Mouse (Mus musculus): ENCODE results near the gene S100a3. TPM values are rescaled to one million over a fixed set of nuclear protein-coding genes. Genes with fewer than 3 reads are reported as not detected.

Gene S100a3
- polyA plus RNA-seq, 1 experiment from 2014 or later, result not detected

DNA sequence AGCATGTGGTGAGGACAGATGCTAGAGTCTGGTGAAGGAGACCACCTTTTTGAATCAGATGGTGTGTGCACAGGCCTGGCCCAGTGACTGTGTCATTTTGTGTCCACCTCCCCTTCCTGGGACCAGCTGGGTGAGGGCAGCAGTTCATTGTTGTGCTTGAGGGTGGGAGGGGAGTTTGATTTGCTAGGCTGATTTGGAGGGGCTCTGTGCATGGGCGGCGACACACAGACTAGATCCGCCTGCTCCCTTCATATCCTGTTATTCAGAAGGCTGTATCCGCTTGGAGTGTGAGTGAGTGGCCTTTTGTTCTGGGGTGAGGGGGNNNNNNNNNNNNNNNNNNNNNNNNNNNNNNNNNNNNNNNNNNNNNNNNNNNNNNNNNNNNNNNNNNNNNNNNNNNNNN is 19.5 kb upstream of the S100a3 start:
- 78% methylated on average over 4 of the region's 4 CpGs for WGBS
- DNase-seq (ENCODE audit: low spot score) (no peak), ATAC-seq (ENCODE audit: insufficient number of reproducible peaks, low FRiP score, low TSS enrichment, low read depth) (peak; percentile 5; the same call in 1 of the 2 replicates)

DNA sequence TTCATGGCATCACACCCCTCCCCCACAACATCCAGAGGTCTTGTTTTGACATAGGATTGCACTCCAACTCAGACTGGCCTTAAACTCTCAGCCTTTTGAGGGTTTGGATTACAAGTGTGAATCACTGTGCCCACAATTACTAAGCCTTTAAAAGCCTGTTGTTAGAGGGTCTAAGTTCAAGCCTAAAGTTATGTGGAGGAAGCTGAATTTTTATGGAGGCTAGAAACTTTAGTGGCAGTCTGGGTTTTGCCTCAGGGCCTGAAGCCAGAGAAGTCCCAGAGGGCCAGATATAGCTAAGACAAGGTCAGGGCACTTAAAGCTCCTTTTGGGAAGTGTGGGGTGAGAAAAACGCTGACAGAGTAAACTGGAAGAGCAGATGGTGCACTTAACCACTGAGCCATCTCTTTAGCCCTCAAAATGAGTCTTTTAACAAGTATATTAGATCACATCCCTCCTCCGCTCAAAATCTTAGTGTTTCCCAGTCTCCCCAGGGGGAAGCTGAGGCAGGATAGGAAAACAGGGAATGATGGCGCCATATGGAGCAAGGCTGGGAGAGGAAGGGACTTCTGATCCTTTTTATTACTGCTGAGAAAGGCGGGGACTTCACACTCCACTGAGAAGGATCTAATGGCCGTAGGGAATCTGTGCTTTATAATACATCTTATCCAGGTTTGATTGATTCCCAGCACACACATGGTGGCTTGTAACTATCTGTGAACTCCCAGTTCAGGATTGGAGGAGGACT is 10.5 kb upstream of the S100a3 start:
- Histone ChIP-seq H3K9ac (ENCODE audit: low read length) (no peak overlapping the region), H3K9me3 (ENCODE audit: control insufficient read depth, low read length) (no peaks in the 10 kb centered on the region), H3K4me3 (ENCODE audit: low read depth, low read length) (no peak overlapping the region), H3K36me3 (ENCODE audit: control insufficient read depth, insufficient read depth, low read length) (no peaks in the 10 kb centered on the region), H3K4me2 (ENCODE audit: low read depth, severe bottlenecking) (no peak overlapping the region), H3K27ac (replicated peaks; ENCODE audit: low read depth, low read length) (no peak overlapping the region), H3K4me1 (ENCODE audit: control insufficient read depth, insufficient read depth, low read length) (peaks cover 3% of the 10 kb centered on the region; the same call in 1 of the 2 replicates), H3K27me3 (ENCODE audit: control insufficient read depth, insufficient read depth, low read length) (no peaks in the 10 kb centered on the region)
- DNase-seq (ENCODE audit: low spot score) (no peak), ATAC-seq (ENCODE audit: insufficient number of reproducible peaks, low FRiP score, low TSS enrichment, low read depth) (peak; percentile 65; the same call in 1 of the 2 replicates)
- WGBS, result 20% methylated on average over 5 of the region's 5 CpGs

More for the DNA sequence above, 19.5 kb upstream of the S100a3 start:
- Histone ChIP-seq H3K36me3 (ENCODE audit: control insufficient read depth, insufficient read depth, low read length) (no peaks in the 10 kb centered on the region), H3K9me3 (ENCODE audit: control insufficient read depth, low read length) (no peaks in the 10 kb centered on the region), H3K27me3 (ENCODE audit: control insufficient read depth, insufficient read depth, low read length) (no peaks in the 10 kb centered on the region), H3K27ac (replicated peaks; ENCODE audit: low read depth, low read length) (no peak overlapping the region), H3K4me3 (ENCODE audit: low read depth, low read length) (no peak overlapping the region), H3K9ac (ENCODE audit: low read length) (no peak overlapping the region), H3K4me2 (ENCODE audit: low read depth, severe bottlenecking) (no peak overlapping the region), H3K4me1 (ENCODE audit: control insufficient read depth, insufficient read depth, low read length) (no peaks in the 10 kb centered on the region)

DNA sequence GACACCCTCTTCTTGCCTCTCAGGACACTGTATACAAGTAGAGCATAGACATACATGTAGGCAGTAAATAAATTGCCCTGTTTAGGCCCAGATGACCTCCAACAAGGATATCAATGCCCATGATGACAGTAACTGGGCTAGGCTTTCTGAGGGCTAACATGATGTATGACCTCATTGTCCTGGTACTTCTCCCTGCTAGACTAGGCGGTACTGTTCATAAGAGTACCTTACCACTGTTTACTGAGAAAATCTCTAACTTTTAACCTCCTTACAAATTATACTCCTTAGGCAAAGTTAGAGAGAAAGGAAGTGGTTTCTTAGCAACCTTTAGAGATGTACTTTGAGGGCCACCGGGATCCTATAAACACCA is 10.0 kb upstream of the S100a3 start:
- H3K36me3 ChIP-seq (ENCODE audit: control insufficient read depth, insufficient read depth, low read length), result no peaks in the 10 kb centered on the region
- H3K4me1 ChIP-seq (ENCODE audit: control insufficient read depth, insufficient read depth, low read length), result peaks cover 3% of the 10 kb centered on the region; the same call in 1 of the 2 replicates
- no peak overlapping the region for H3K27ac ChIP-seq (replicated peaks; ENCODE audit: low read depth, low read length)
- no peak overlapping the region for H3K4me2 ChIP-seq (ENCODE audit: low read depth, severe bottlenecking)
- no peaks in the 10 kb centered on the region for H3K9me3 ChIP-seq (ENCODE audit: control insufficient read depth, low read length)
- no peaks in the 10 kb centered on the region for H3K27me3 ChIP-seq (ENCODE audit: control insufficient read depth, insufficient read depth, low read length)
- no peak overlapping the region for H3K4me3 ChIP-seq (ENCODE audit: low read depth, low read length)
- WGBS, result 91% methylated on average over 2 of the region's 2 CpGs
- H3K9ac ChIP-seq (ENCODE audit: low read length), result no peak overlapping the region
- no peak for ATAC-seq (ENCODE audit: insufficient number of reproducible peaks, low FRiP score, low TSS enrichment, low read depth)
- no peak for DNase-seq (ENCODE audit: low spot score)

DNA sequence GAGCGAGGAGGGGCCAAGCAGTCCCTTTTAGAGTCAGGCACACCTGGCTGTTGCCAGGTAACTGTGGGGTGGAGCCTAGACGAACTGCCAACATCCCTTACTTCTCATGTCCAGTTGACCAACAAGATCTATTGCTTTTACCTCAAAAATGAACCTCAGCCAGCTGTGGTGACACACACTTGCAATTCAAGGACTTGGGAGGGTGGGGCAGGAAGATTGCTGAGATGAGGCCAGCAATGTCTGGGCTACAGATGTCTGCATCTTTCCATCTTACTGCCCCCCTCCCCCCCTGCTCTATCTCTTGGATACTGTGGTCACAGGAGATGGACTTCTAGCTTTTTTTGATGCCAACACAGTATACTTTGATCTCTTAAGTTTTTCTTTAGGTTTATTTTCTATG is 8.1 kb upstream of the S100a3 start:
- H3K4me1 ChIP-seq (ENCODE audit: control insufficient read depth, insufficient read depth, low read length), result peaks cover 3% of the 10 kb centered on the region; the same call in 1 of the 2 replicates
- 70% methylated on average over 2 of the region's 2 CpGs for WGBS
- H3K9me3 ChIP-seq (ENCODE audit: control insufficient read depth, low read length), result no peaks in the 10 kb centered on the region
- no peak overlapping the region for H3K9ac ChIP-seq (ENCODE audit: low read length)
- no peak for DNase-seq (ENCODE audit: low spot score)
- no peaks in the 10 kb centered on the region for H3K27me3 ChIP-seq (ENCODE audit: control insufficient read depth, insufficient read depth, low read length)
- H3K36me3 ChIP-seq (ENCODE audit: control insufficient read depth, insufficient read depth, low read length), result no peaks in the 10 kb centered on the region
- ATAC-seq (ENCODE audit: insufficient number of reproducible peaks, low FRiP score, low TSS enrichment, low read depth), result no peak
- no peak overlapping the region for H3K4me3 ChIP-seq (ENCODE audit: low read depth, low read length)
- no peak overlapping the region for H3K27ac ChIP-seq (replicated peaks; ENCODE audit: low read depth, low read length)
- no peak overlapping the region for H3K4me2 ChIP-seq (ENCODE audit: low read depth, severe bottlenecking)

DNA sequence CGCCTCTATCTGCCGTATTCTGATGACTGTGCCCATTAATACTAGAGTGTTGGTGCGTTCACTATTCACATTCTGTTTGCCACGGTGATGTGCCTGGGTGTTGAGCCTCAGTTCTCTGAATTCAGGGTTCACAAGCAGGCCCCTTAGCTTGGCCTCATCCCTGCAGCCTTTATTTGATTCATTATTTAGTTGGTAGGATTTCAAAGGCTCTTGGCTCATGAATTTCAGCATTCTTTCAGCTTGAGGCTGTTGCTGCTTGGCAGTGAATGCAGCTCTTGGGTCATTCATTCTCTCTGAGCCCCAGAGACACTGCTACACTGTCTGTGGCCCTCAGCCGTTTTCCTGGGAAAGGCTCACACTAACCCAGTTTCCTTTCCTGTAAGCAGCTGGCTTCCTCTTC is 4.4 kb upstream of the S100a3 start:
- Histone ChIP-seq H3K27ac (replicated peaks; ENCODE audit: low read depth, low read length) (no peak overlapping the region), H3K4me1 (ENCODE audit: control insufficient read depth, insufficient read depth, low read length) (no peaks in the 10 kb centered on the region), H3K9me3 (ENCODE audit: control insufficient read depth, low read length) (no peaks in the 10 kb centered on the region), H3K36me3 (ENCODE audit: control insufficient read depth, insufficient read depth, low read length) (no peaks in the 10 kb centered on the region), H3K4me3 (ENCODE audit: low read depth, low read length) (no peak overlapping the region), H3K4me2 (ENCODE audit: low read depth, severe bottlenecking) (no peak overlapping the region), H3K27me3 (ENCODE audit: control insufficient read depth, insufficient read depth, low read length) (no peaks in the 10 kb centered on the region), H3K9ac (ENCODE audit: low read length) (no peak overlapping the region)
- 76% methylated on average over 5 of the region's 5 CpGs for WGBS
- DNase-seq (ENCODE audit: low spot score), result no peak
- no peak for ATAC-seq (ENCODE audit: insufficient number of reproducible peaks, low FRiP score, low TSS enrichment, low read depth)

DNA sequence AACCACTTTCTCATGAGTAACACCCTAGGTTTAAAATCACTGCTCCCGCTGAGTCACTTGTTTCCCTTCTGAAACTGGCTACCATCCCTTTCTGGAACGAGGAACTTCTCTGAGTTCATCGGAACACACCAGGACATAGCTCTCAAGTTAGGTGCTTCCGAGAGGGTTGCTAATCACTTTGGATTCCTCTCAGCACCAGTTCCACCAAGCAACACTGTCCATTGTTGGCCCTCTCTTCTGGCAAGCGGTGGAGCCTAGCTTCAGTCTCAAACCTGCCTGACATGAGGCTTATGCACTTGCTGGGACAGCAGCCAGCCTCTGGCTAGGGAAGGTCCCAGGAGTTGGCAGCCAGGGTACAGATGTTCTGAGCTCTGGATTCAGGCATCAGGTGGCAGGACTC is 14.3 kb downstream of the S100a3 start:
- no peaks in the 10 kb centered on the region for H3K4me1 ChIP-seq (ENCODE audit: control insufficient read depth, insufficient read depth, low read length)
- H3K36me3 ChIP-seq (ENCODE audit: control insufficient read depth, insufficient read depth, low read length), result no peaks in the 10 kb centered on the region
- no peak overlapping the region for H3K9ac ChIP-seq (ENCODE audit: low read length)
- no peaks in the 10 kb centered on the region for H3K9me3 ChIP-seq (ENCODE audit: control insufficient read depth, low read length)
- no peak overlapping the region for H3K4me3 ChIP-seq (ENCODE audit: low read depth, low read length)
- no peaks in the 10 kb centered on the region for H3K27me3 ChIP-seq (ENCODE audit: control insufficient read depth, insufficient read depth, low read length)
- ATAC-seq (ENCODE audit: insufficient number of reproducible peaks, low FRiP score, low TSS enrichment, low read depth) (no peak), DNase-seq (ENCODE audit: low spot score) (no peak)
- no peak overlapping the region for H3K4me2 ChIP-seq (ENCODE audit: low read depth, severe bottlenecking)
- H3K27ac ChIP-seq (replicated peaks; ENCODE audit: low read depth, low read length), result no peak overlapping the region
- 84% methylated on average over 5 of the region's 5 CpGs for WGBS

DNA sequence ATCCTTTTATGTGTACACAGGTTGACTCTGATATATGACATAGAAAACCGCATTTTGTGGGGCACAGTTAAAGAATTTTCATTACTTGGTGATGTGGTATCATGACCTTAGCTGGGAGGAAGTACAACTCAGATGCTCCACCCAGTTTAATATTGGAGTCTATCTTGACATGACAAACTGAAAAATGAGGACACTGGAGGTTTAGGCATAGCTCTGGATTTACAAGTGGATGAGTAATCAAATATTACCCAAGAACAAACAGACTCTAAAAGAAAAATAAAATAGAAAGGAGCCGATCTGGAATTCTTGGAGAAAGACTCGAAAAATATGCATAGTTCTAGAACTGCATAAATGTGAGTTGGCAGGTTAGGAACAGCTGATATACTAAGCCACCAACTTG is 14.9 kb downstream of the S100a3 start:
- 90% methylated on average over 3 of the region's 3 CpGs for WGBS

DNA sequence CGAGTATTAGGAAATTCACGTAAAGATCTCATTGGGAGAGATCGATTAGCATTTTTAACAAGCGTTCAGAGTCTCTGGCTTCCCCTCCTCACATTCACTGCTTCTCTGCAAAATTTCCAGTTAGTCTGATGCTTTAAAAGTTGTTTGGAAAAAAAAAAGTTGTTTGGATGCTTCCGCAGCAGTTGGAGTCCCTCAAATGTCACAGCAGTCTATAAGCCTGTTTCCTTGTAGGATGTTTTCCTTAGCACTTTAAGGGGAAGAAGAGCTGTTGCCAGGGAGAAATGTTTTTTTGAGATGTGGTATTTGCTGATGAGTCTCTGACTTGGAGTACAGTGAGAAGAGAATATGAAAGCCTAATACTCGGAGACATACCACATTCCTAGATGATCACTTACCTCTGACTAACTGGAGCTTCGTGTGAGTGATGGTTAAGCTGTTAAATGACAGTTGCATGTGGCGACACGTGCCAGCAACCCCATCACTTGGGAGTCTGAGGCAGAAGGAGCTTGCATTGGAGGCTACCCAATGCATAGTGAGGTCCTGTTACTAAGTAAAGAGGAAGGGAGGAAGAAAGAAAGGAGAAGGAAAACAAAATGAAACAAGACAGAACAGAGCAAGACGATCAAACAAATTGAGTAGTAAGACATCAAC is 16.1 kb downstream of the S100a3 start:
- no peak overlapping the region for H3K4me3 ChIP-seq (ENCODE audit: low read depth, low read length)
- no peak overlapping the region for H3K4me2 ChIP-seq (ENCODE audit: low read depth, severe bottlenecking)
- H3K36me3 ChIP-seq (ENCODE audit: control insufficient read depth, insufficient read depth, low read length), result no peaks in the 10 kb centered on the region
- H3K27me3 ChIP-seq (ENCODE audit: control insufficient read depth, insufficient read depth, low read length), result no peaks in the 10 kb centered on the region
- H3K27ac ChIP-seq (replicated peaks; ENCODE audit: low read depth, low read length), result no peak overlapping the region
- ATAC-seq (ENCODE audit: insufficient number of reproducible peaks, low FRiP score, low TSS enrichment, low read depth), result no peak
- DNase-seq (ENCODE audit: low spot score), result no peak
- 73% methylated on average over 10 of the region's 10 CpGs for WGBS
- no peaks in the 10 kb centered on the region for H3K4me1 ChIP-seq (ENCODE audit: control insufficient read depth, insufficient read depth, low read length)
- H3K9ac ChIP-seq (ENCODE audit: low read length), result no peak overlapping the region
- no peaks in the 10 kb centered on the region for H3K9me3 ChIP-seq (ENCODE audit: control insufficient read depth, low read length)

More for the DNA sequence above, 14.9 kb downstream of the S100a3 start:
- H3K36me3 ChIP-seq (ENCODE audit: control insufficient read depth, insufficient read depth, low read length), result no peaks in the 10 kb centered on the region
- no peaks in the 10 kb centered on the region for H3K9me3 ChIP-seq (ENCODE audit: control insufficient read depth, low read length)
- no peaks in the 10 kb centered on the region for H3K27me3 ChIP-seq (ENCODE audit: control insufficient read depth, insufficient read depth, low read length)
- no peak overlapping the region for H3K4me2 ChIP-seq (ENCODE audit: low read depth, severe bottlenecking)
- no peak overlapping the region for H3K27ac ChIP-seq (replicated peaks; ENCODE audit: low read depth, low read length)
- H3K4me3 ChIP-seq (ENCODE audit: low read depth, low read length), result no peak overlapping the region
- no peaks in the 10 kb centered on the region for H3K4me1 ChIP-seq (ENCODE audit: control insufficient read depth, insufficient read depth, low read length)
- DNase-seq (ENCODE audit: low spot score) (no peak), ATAC-seq (ENCODE audit: insufficient number of reproducible peaks, low FRiP score, low TSS enrichment, low read depth) (no peak)
- no peak overlapping the region for H3K9ac ChIP-seq (ENCODE audit: low read length)

Measured in limb, embryonic 11.5 days (tissue).